Mouse (Mus musculus) E14TG2a.4 (cell line): Measurements from ENCODE around the gene 3100002H09Rik.

ENCODE experiments used
- CTCF ChIP-seq: conservative IDR thresholded peaks from 2 replicates; pipeline ENCODE4 v1.5.1; 2014; ENCODE audit warnings: low read length
- POU5F1 ChIP-seq: IDR thresholded peaks from 2 replicates; pipeline ENCODE4 v1.6.1; 2014; ENCODE audit warnings: low read length, borderline replicate concordance

- TF ChIP-seq CTCF, result no peak
- no peak for TF ChIP-seq POU5F1
Observed at GRCm38 (mm10) chr4:124632856-124633255, 22.3 kb upstream of the 3100002H09Rik start.
